Mouse (Mus musculus) heart, embryonic 16.5 days (tissue): ENCODE measurements around the gene Pou6f1. TPM values are rescaled to one million over a fixed set of nuclear protein-coding genes. Genes with fewer than 3 reads are reported as not detected.
"Not testable (repeated sequence)": the region's sequence is repeated elsewhere in the genome, so short reads cannot be mapped to it uniquely, and the experiment has no call there.

Experiments
- ATAC-seq: fragments of 200-750 bp; cut with Nextera tagmentation; replicated peaks from 2 replicates; pipeline ENCODE4 v1.8.0; 2017; ENCODE audit warnings: moderate number of reproducible peaks; ENCODE audit not compliant: insufficient read depth, low FRiP score; ENCODE audit errors: extremely low read depth
- H3K27ac ChIP-seq: fragments of 300-500 bp; sonication (generic); 2 replicates; pipeline ENCODE4 v1.5.1; 2014; ENCODE audit warnings: mild to moderate bottlenecking, low read length, control low read depth, moderate library complexity
- H3K27me3 ChIP-seq: fragments of 300-500 bp; sonication (generic); 2 replicates; pipeline ENCODE4 v1.6.1; 2014; ENCODE audit warnings: low read length, mixed read lengths; ENCODE audit not compliant: control insufficient read depth, insufficient read depth
- H3K36me3 ChIP-seq: fragments of 300-500 bp; sonication (generic); 2 replicates; pipeline ENCODE4 v1.6.1; 2014; ENCODE audit not compliant: control insufficient read depth, insufficient read depth
- H3K4me1 ChIP-seq: fragments of 300-500 bp; sonication (generic); 2 replicates; pipeline ENCODE4 v1.6.1; 2014; ENCODE audit warnings: low read length, mixed read lengths; ENCODE audit not compliant: control insufficient read depth, insufficient read depth
- H3K4me2 ChIP-seq: fragments of 300-500 bp; sonication (generic); 2 replicates; pipeline ENCODE4 v1.6.1; 2014; ENCODE audit warnings: low read depth, mild to moderate bottlenecking, control low read depth, low read length
- H3K4me3 ChIP-seq: fragments of 300-500 bp; sonication (generic); 2 replicates; pipeline ENCODE4 v1.5.1; 2014; ENCODE audit warnings: mild to moderate bottlenecking, control low read depth, low read length
- H3K9ac ChIP-seq: fragments of 300-500 bp; sonication (generic); 2 replicates; pipeline ENCODE4 v1.6.1; 2014; ENCODE audit warnings: low read length, control low read depth
- H3K9me3 ChIP-seq: fragments of 300-500 bp; sonication (generic); replicated peaks from 2 replicates; pipeline ENCODE4 v1.6.1; 2016; ENCODE audit warnings: low read length; ENCODE audit not compliant: control insufficient read depth
- WGBS: fragments of 180-500 bp; shearing (Covaris S2); extraction: QIAGEN DNeasy Blood & Tissue Kit; methylation state at CpG from one replicate; pipeline ENCODE4 v1.1.7; 2014; 5-methylcytosine and 5-hydroxymethylcytosine counted together
- polyA plus RNA-seq: library from polyadenylated mRNA; unstranded; fragments of >200 nt; fragmentation: Nextera tagmentation; extraction: Ambion mirVana; gene quantifications from 2 replicates; pipeline ENCODE4 v1.2.1, GENCODE M21; 2015

Gene Pou6f1
- polyA plus RNA-seq, 1 experiment from 2014 or later, result 3.3 TPM

DNA sequence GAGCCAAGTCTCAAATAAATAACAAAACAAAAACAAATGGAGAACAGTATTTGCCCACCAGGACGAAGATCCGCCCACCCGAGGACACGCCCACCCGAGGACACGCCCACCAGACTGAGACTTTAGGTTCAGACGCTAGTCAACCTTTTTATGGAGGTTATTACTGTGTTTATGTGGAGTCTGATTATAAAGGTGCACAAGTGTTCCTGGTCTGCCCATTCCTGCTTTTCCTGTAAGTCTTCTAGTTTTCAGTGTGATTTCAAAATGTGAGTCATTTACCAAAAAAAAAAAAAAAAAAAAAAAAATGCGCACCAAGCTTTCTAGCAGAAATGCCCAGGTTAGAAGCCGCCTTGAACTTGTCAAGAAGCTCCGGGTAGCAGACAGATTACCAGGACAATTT, 27.5 kb upstream of the Pou6f1 start:
- no peak for ATAC-seq
- Histone ChIP-seq H3K9me3 (no peaks in the 10 kb centered on the region), H3K9ac (no peak overlapping the region), H3K27me3 (no peaks in the 10 kb centered on the region), H3K4me1 (peaks cover 9% of the 10 kb centered on the region), H3K4me3 (no peak overlapping the region), H3K27ac (no peak overlapping the region), H3K36me3 (no peaks in the 10 kb centered on the region), H3K4me2 (0 out of 2 replicates have a peak overlapping the region, but pooled peaks have one; percentile 20)
- 29% methylated on average over 10 of the region's 10 CpGs for WGBS

DNA sequence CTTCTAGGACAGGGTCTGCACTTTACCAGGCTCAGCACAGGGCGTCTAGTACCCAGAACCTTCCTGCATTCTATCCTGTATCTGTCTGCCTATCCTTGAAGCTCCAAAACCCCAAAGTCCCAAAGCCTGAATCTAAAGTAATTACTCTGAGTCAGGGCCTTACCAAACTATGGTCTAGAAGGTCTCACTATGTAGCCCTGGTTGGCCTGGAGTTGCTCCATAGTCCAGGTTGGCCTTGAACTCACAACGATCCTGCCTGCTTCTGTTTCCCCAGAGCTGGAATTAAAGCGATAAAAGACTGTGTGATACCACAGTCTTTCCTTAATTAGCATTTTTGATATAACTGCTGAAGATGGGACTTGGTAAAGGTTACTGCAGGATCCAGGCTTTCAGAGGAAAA, 24.7 kb upstream of the Pou6f1 start:
- Histone ChIP-seq H3K4me2 (no peak overlapping the region), H3K9me3 (no peaks in the 10 kb centered on the region), H3K27me3 (no peaks in the 10 kb centered on the region), H3K4me3 (no peak overlapping the region), H3K4me1 (peaks cover 15% of the 10 kb centered on the region), H3K9ac (no peak overlapping the region), H3K36me3 (peaks cover 9% of the 10 kb centered on the region), H3K27ac (no peak overlapping the region)
- WGBS, result 84% methylated on average over 3 of the region's 3 CpGs
- ATAC-seq, result no peak

DNA sequence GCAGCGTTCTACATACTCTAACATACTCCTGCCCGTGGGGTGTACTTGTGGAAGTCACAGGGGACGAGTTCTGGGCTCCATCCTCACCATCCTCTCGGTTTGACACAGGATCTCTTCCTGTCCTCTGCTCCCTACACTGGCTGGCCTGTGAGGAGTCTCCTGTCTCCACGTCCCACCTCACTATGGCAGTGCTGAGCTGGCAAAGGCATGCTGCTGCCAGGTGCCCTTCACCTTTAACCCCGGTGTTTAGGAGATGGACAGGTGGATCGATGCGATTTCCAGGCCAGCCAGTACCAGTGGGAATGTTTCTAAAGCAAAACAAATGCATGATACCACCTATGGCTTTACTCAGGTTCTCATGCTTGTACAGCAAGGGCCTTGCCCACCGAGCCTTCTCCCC, 24.0 kb upstream of the Pou6f1 start:
- peaks cover 13% of the 10 kb centered on the region for H3K36me3 ChIP-seq
- no peak overlapping the region for H3K4me2 ChIP-seq
- H3K4me1 ChIP-seq, result peaks cover 15% of the 10 kb centered on the region
- ATAC-seq, result no peak
- 87% methylated on average over 9 of the region's 9 CpGs for WGBS
- H3K27ac ChIP-seq, result no peak overlapping the region
- H3K9me3 ChIP-seq, result no peaks in the 10 kb centered on the region
- no peak overlapping the region for H3K9ac ChIP-seq
- no peak overlapping the region for H3K4me3 ChIP-seq
- H3K27me3 ChIP-seq, result no peaks in the 10 kb centered on the region

DNA sequence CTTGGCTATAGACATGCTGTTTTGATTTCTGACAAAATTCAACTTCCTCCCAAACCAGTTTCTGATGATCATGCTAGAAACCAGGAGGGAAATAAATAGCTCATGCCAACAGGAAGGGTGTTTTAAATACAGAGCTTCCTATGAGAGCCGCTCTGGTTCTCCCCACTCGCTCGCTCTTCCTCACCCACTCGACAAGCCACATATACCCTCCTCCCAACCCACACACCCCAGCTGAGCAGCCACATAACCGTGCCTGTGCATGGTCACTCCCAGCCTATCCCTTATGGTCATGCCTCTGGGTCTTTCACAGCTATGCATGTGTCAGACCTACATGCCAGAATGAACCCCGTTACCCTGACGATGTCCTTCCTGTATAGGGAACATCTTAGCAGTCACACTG, 22.4 kb upstream of the Pou6f1 start:
- H3K27me3 ChIP-seq, result no peaks in the 10 kb centered on the region

DNA sequence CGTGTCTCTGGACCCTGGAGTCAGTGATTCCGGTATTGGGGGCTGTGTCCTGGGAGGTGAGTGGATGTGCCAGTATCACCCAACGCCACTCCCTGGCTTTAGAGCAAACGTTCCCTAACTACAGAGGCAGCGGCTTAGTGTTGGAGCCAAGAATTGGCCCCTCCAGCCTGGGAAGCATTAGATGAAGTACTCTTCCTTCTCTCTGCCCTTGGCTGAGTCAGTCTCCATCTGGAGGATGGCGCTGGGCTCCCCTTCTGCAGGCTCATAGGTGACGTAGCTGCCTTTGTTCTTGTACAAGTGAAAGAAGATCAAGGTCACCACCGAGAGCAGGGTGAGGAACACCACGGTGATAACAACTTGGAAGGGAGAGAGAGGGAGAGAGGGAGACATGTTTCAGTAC, 21.9 kb upstream of the Pou6f1 start:
- not testable (repeated sequence) for H3K9ac ChIP-seq, H3K4me1 ChIP-seq, H3K9me3 ChIP-seq, ATAC-seq, H3K4me3 ChIP-seq, H3K27me3 ChIP-seq, H3K4me2 ChIP-seq
- H3K36me3 ChIP-seq, result peaks cover 28% of the 10 kb centered on the region
- 46% methylated on average over 9 of the region's 9 CpGs for WGBS
- H3K27ac ChIP-seq, result peak overlapping the region; percentile 48; the same call in 1 of the 2 replicates

More for the DNA sequence above, 22.4 kb upstream of the Pou6f1 start:
- Histone ChIP-seq H3K27ac (peak overlapping the region; percentile 48), H3K9me3 (no peaks in the 10 kb centered on the region), H3K4me3 (no peak overlapping the region), H3K4me1 (peaks cover 6% of the 10 kb centered on the region; the same call in 1 of the 2 replicates), H3K9ac (no peak overlapping the region), H3K36me3 (peaks cover 25% of the 10 kb centered on the region), H3K4me2 (no peak overlapping the region)
- ATAC-seq, result no peak
- WGBS, result 70% methylated on average over 7 of the region's 7 CpGs

DNA sequence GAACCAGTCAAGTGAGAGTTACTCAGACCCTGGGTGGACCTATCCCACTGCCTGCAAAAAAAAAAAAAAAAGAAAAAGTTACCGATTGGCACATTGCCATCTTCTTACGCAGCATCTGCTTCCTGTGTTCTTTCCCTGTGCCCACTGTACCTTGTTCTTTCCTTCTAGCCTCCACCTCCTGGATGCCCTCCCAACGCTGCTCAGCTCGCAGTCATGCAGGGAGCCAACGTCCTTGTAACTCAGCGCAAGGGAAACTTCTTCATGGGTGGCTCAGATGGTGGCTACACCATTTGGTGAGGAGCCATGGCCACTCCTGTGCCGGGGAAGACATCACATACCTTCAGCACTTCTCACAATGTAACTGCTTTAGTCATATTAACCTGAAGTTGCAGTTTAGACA, 19.4 kb upstream of the Pou6f1 start:
- H3K9ac ChIP-seq, result no peak overlapping the region
- H3K27ac ChIP-seq, result no peak overlapping the region
- H3K36me3 ChIP-seq, result peaks cover 28% of the 10 kb centered on the region
- no peaks in the 10 kb centered on the region for H3K9me3 ChIP-seq
- no peak for ATAC-seq
- H3K4me2 ChIP-seq, result no peak overlapping the region
- 81% methylated on average over 7 of the region's 7 CpGs for WGBS
- H3K27me3 ChIP-seq, result no peaks in the 10 kb centered on the region
- H3K4me1 ChIP-seq, result peaks cover 14% of the 10 kb centered on the region
- H3K4me3 ChIP-seq, result no peak overlapping the region

DNA sequence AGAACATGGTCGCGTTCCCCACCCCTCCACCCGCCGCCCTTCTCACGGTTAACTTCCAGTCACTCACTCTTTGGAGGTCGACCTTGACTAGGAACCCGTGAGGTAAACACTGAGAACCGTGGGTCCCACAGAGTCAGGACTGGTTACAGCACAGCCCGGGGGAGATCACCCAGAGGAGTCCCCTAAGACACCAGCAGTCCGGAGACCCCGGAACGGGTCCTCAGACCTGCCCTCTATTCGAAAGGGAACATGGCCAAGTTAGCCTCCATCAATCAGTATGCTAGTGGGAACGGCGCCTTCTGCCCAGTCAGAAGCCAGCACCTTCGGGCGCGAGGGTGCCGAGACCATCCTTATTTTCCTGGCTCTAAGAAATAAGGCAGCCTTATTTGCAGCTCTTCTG, 16.4 kb upstream of the Pou6f1 start:
- no peak for ATAC-seq
- Histone ChIP-seq H3K4me1 (peaks cover 17% of the 10 kb centered on the region), H3K36me3 (peaks cover 28% of the 10 kb centered on the region), H3K4me2 (peak overlapping the region; percentile 89), H3K27me3 (no peaks in the 10 kb centered on the region), H3K27ac (peak overlapping the region; percentile 99), H3K9ac (peak overlapping the region; percentile 99), H3K4me3 (peak overlapping the region; percentile 96), H3K9me3 (no peaks in the 10 kb centered on the region)
- WGBS, result 0% methylated on average over 19 of the region's 19 CpGs

DNA sequence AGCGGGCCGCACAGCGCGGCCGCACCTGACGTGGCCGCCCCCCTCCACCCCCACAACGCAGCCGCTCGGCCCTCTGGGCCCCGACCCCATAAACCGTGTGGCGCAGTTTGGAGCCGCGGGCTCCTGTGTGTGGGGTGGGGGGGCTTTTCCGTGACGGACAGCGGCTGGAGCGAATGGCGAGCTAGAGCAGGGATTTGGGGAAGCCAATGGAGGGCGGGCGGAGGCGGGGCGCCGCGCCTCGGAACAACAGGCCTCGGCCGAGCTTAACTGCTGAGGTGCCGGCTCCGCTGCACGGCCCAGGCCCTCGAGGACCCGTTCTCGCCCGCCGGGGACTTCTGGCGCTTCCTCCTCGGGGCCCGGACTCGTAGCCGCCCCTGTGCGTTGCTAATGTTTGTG, 16.0 kb upstream of the Pou6f1 start:
- peaks cover 28% of the 10 kb centered on the region for H3K36me3 ChIP-seq
- peak overlapping the region; percentile 89 for H3K4me2 ChIP-seq
- under 1% methylated on average over 40 of the region's 43 CpGs for WGBS
- peak overlapping the region; percentile 99 for H3K9ac ChIP-seq
- H3K27me3 ChIP-seq, result no peaks in the 10 kb centered on the region
- H3K4me1 ChIP-seq, result peaks cover 17% of the 10 kb centered on the region
- peak; percentile 81 for ATAC-seq
- no peaks in the 10 kb centered on the region for H3K9me3 ChIP-seq
- H3K4me3 ChIP-seq, result peak overlapping the region; percentile 96
- H3K27ac ChIP-seq, result peak overlapping the region; percentile 99

DNA sequence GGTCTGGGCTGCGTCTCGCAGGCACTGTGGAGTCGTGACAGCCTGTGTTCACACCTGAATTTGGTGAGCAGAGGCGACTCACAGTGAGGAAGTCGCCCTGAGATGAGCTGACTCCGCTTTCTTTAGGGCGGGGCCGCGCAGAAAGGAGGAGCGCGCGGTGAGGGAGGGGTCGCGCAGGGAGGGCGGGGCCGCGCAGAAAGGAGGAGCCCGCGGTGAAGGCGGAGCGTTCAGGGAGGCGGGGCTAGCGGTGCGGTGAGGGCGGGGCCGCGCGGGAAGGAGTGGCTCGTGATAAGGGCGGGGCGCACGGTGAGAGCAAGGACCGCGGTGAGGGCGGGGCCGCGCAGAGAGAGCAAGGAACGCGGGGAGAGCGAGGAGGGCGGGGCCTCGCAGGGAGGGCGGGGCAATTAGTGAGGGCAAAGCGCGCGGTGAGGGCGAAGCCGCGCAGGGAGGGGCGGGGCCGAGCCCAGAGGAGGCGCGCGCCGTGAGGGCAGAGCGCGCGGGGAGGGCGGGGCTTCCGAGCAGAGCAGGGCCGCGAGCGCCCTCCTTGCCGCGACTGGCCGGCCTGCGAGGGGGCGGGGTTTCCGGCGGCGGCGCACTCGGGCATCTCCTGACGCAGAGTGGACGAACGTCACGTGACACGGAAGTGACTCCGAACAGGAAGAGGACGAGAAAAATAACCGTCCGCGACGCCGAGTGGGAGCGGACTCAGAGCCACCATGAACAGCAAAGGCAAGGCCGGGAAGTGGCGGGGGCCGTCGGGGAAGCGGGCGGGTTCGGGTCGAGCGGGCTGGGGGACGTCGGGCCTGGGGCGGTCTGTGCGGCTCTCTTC, 15.4 kb upstream of the Pou6f1 start, which contains the start of gene Dazap2:
Gene Dazap2 (plus strand): TSS at position 354 of the 829 bp plus-strand sequence.
- under 1% methylated on average over 87 of the region's 99 CpGs for WGBS
- peak; percentile 88 for ATAC-seq
- no peaks in the 10 kb centered on the region for H3K27me3 ChIP-seq
- peak within 1 kb of the TSS; percentile 99 for H3K27ac ChIP-seq
- peaks cover 17% of the 10 kb centered on the region for H3K4me1 ChIP-seq
- H3K36me3 ChIP-seq, result peaks cover 24% of the 10 kb centered on the region
- H3K4me3 ChIP-seq, result peak within 1 kb of the TSS; percentile 96
- H3K4me2 ChIP-seq, result peak within 1 kb of the TSS; percentile 89
- no peaks in the 10 kb centered on the region for H3K9me3 ChIP-seq
- H3K9ac ChIP-seq, result peak within 1 kb of the TSS; percentile 99
